Mouse (Mus musculus) kidney, adult 2 months (tissue): Measurements from ENCODE around the gene Hmga2.

ENCODE experiments used
- CTCF ChIP-seq: fragments of 200-500 bp; conservative IDR thresholded peaks from 2 replicates; pipeline ENCODE4 v1.5.1; 2011; ENCODE audit warnings: low read depth, mild to moderate bottlenecking, control low read depth, low read length, moderate library complexity, mixed read lengths; ENCODE audit not compliant: insufficient read depth, insufficient read length
- POLR2A ChIP-seq: fragments of 200-500 bp; IDR thresholded peaks from one replicate; pipeline ENCODE4 v1.6.1; 2011; ENCODE audit warnings: low read depth, low read length, control low read depth

DNA sequence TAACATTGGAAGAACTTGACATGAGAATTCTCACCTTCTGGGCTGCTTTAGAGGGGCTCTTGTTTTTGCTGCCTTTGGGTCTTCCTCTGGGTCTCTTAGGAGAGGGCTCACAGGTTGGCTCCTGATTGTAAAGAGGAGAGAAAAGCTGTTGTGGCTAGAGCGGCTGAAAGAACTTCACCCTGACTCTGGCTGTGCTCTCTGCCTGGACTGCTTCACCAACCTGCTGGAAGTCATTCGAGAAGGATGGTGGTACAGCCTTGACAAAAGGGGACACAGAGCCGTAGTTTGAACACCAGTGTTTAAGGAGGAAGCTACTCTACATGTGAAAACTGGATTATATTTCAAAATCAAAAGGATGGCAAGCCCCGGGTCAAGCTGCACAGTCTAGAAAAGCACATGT is 3.1 kb downstream of the Hmga2 start:
- no peak for TF ChIP-seq CTCF
- no peak for TF ChIP-seq POLR2A
